Mouse (Mus musculus): ENCODE measurements at regions not wholly inside any gene's neighbourhood (a gene's known extent, or its start where the extent isn't known, plus 50 kb on each side); places are given as distances from the start of the nearest gene placed in this dataset.
"Not testable (repeated sequence)": the region's sequence is repeated elsewhere in the genome, so short reads cannot be mapped to it uniquely, and the experiment has no call there.

- CTCF ChIA-PET, result no interaction called here
These were observed 57.3 kb downstream of the Cbln4 start for GRCm38 (mm10) chr2:171985813-171986572.

GRCm38 (mm10) chr2:171969311-171969905, 73.9 kb downstream of the Cbln4 start:
- CTCF ChIA-PET, result no interaction called here

- CTCF ChIA-PET, result no interaction called here
These were observed 96.6 kb downstream of the Cbln4 start for GRCm38 (mm10) chr2:171946569-171947250.

GRCm38 (mm10) chr2:171942671-171943070, 100.6 kb downstream of the Cbln4 start:
- CTCF ChIA-PET, result no interaction called here

GRCm38 (mm10) chr2:171935646-171936325, 107.5 kb downstream of the Cbln4 start:
- CTCF ChIA-PET, result no interaction called here

GRCm38 (mm10) chr2:171920960-171921359, 122.3 kb downstream of the Cbln4 start:
- CTCF ChIA-PET, result no interaction called here

GRCm38 (mm10) chr2:171887306-171887705, 156.0 kb downstream of the Cbln4 start:
- CTCF ChIA-PET, result interaction anchor here (0.6 kb wide), 1 partner anchor 13 kb away, joined by 5 read pairs; no protein-coding TSS in a partner anchor

GRCm38 (mm10) chr2:171879238-171879960, 163.9 kb downstream of the Cbln4 start:
- CTCF ChIA-PET, result not testable (repeated sequence)

GRCm38 (mm10) chr2:171867550-171867949, 175.7 kb downstream of the Cbln4 start:
- CTCF ChIA-PET, result no interaction called here

- CTCF ChIA-PET, result no interaction called here
These were observed 178.8 kb downstream of the Cbln4 start for GRCm38 (mm10) chr2:171864376-171864965.

GRCm38 (mm10) chr2:171862626-171863025, 180.6 kb downstream of the Cbln4 start:
- CTCF ChIA-PET, result no interaction called here

- CTCF ChIA-PET, result no interaction called here
These were observed 184.4 kb downstream of the Cbln4 start for GRCm38 (mm10) chr2:171858894-171859293.

- CTCF ChIA-PET, result no interaction called here
These were observed 186.8 kb downstream of the Cbln4 start for GRCm38 (mm10) chr2:171856491-171856890.

GRCm38 (mm10) chr2:171846826-171847492, 196.3 kb downstream of the Cbln4 start:
- CTCF ChIA-PET, result no interaction called here

GRCm38 (mm10) chr2:171840058-171840713, 203.1 kb downstream of the Cbln4 start:
- CTCF ChIA-PET, result no interaction called here

GRCm38 (mm10) chr2:171822156-171822555, 221.1 kb downstream of the Cbln4 start:
- CTCF ChIA-PET, result no interaction called here

GRCm38 (mm10) chr2:171818504-171818903, 224.8 kb downstream of the Cbln4 start:
- CTCF ChIA-PET, result no interaction called here

GRCm38 (mm10) chr2:171816685-171817419, 226.4 kb downstream of the Cbln4 start:
- CTCF ChIA-PET, result no interaction called here

GRCm38 (mm10) chr2:171812701-171813100, 230.6 kb downstream of the Cbln4 start:
- CTCF ChIA-PET, result no interaction called here

GRCm38 (mm10) chr2:171805376-171805775, 237.9 kb downstream of the Cbln4 start:
- CTCF ChIA-PET, result no interaction called here
